Mouse (Mus musculus) midbrain, embryonic 13.5 days (tissue): Measurements from ENCODE around the gene Hoxc8. TPM values are rescaled to one million over a fixed set of nuclear protein-coding genes. Genes with fewer than 3 reads are reported as not detected.
A peak's percentile ranks its signal among the peaks of the same experiment; 100 is the strongest.

Experiments used
- ATAC-seq: fragments of 200-750 bp; cut with Nextera tagmentation; 2 replicates; pipeline ENCODE4 v1.8.0; 2017; ENCODE audit warnings: mild to moderate bottlenecking, moderate TSS enrichment, moderate library complexity
- H3K27ac ChIP-seq: fragments of 300-500 bp; sonication (generic); 2 replicates; pipeline ENCODE4 v1.5.1; 2015; ENCODE audit warnings: inconsistent platforms, mild to moderate bottlenecking, moderate library complexity
- H3K27me3 ChIP-seq: fragments of 300-500 bp; sonication (generic); 2 replicates; pipeline ENCODE4 v1.6.1; 2015; ENCODE audit warnings: mild to moderate bottlenecking, inconsistent platforms
- H3K36me3 ChIP-seq: fragments of 300-500 bp; sonication (generic); 2 replicates; pipeline ENCODE4 v1.6.1; 2015; ENCODE audit warnings: mild to moderate bottlenecking, inconsistent platforms
- H3K4me1 ChIP-seq: fragments of 300-500 bp; sonication (generic); replicated peaks from 2 replicates; pipeline ENCODE4 v1.6.1; 2015; ENCODE audit warnings: inconsistent platforms
- H3K4me2 ChIP-seq: fragments of 300-500 bp; sonication (generic); replicated peaks from 2 replicates; pipeline ENCODE4 v1.6.1; 2015; ENCODE audit warnings: moderate library complexity, mild to moderate bottlenecking, inconsistent platforms
- H3K4me3 ChIP-seq: fragments of 300-500 bp; sonication (generic); replicated peaks from 2 replicates; pipeline ENCODE4 v1.5.1; 2015; ENCODE audit warnings: mild to moderate bottlenecking, inconsistent platforms
- H3K9ac ChIP-seq: fragments of 300-500 bp; sonication (generic); replicated peaks from 2 replicates; pipeline ENCODE4 v1.6.1; 2015; ENCODE audit warnings: mild to moderate bottlenecking, inconsistent platforms
- H3K9me3 ChIP-seq: fragments of 300-500 bp; sonication (generic); 2 replicates; pipeline ENCODE4 v1.6.1; 2016; ENCODE audit warnings: mild to moderate bottlenecking, inconsistent platforms
- WGBS: fragments of 180-500 bp; shearing (Covaris S2); methylation state at CpG from one replicate; pipeline ENCODE4 v1.1.7; 2015; 5-methylcytosine and 5-hydroxymethylcytosine counted together
- polyA plus RNA-seq: library from polyadenylated mRNA; unstranded; fragments of >200 nt; fragmentation: Nextera tagmentation; extraction: Ambion mirVana; gene quantifications from 2 replicates; pipeline ENCODE4 v1.2.1, GENCODE M21; 2015

The Hoxc8 gene
- polyA plus RNA-seq, 1 experiment from 2014 or later: not detected

GRCm38 (mm10) chr15:103034043-103034806, 43.8 kb downstream of the Hoxc8 start:
- 2% methylated on average over 24 of the region's 24 CpGs for WGBS
- Histone ChIP-seq H3K9me3 (no peaks in the 10 kb centered on the region), H3K4me3 (no peak overlapping the region), H3K27me3 (peaks cover 100% of the 10 kb centered on the region), H3K27ac (no peak overlapping the region), H3K9ac (no peak overlapping the region), H3K4me2 (no peak overlapping the region; the same call in 1 of the 2 replicates), H3K36me3 (no peaks in the 10 kb centered on the region), H3K4me1 (peaks cover 5% of the 10 kb centered on the region; the same call in 1 of the 2 replicates)
- no peak for ATAC-seq

DNA sequence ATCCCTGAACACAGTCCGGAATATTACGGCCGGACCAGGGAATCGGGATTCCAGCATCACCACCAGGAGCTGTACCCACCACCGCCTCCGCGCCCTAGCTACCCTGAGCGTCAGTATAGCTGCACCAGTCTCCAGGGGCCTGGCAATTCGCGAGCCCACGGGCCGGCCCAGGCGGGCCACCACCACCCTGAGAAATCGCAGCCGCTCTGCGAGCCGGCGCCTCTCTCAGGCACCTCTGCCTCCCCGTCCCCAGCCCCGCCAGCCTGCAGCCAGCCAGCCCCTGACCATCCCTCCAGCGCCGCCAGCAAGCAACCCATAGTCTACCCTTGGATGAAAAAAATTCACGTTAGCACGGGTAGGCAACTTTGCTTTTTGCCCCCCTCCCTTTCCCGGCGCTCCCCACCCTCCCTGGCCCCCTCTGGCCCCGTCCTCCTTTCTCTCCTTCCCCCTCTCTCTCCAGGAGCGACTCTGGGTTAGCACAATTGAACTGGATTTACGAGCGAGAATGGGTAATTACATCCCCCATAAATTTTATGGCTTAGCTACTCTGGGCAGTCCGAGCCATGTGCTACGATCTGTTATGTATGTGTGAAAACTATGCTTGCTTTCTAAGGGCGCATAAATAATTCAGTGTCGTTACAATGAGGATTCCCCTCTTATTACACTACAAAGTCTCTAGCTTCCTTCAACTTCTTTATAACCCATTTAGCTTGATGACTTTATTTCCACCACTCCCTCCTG, 44.6 kb downstream of the Hoxc8 start:
- Histone ChIP-seq H3K27ac (no peak overlapping the region), H3K9ac (no peak overlapping the region), H3K36me3 (no peaks in the 10 kb centered on the region), H3K4me1 (peaks cover 5% of the 10 kb centered on the region; the same call in 1 of the 2 replicates), H3K9me3 (no peaks in the 10 kb centered on the region), H3K4me3 (0 out of 2 replicates have a peak overlapping the region, but pooled peaks have one; percentile 0), H3K27me3 (peaks cover 100% of the 10 kb centered on the region), H3K4me2 (no peak overlapping the region; the same call in 1 of the 2 replicates)
- no peak for ATAC-seq
- WGBS: 1% methylated on average over 34 of the region's 34 CpGs

GRCm38 (mm10) chr15:103035548-103035881, 45.1 kb downstream of the Hoxc8 start:
- H3K4me1 ChIP-seq: peaks cover 5% of the 10 kb centered on the region; the same call in 1 of the 2 replicates
- under 1% methylated on average over 14 of the region's 14 CpGs for WGBS
- no peaks in the 10 kb centered on the region for H3K9me3 ChIP-seq
- no peak overlapping the region for H3K9ac ChIP-seq
- H3K4me3 ChIP-seq: no peak overlapping the region
- H3K27ac ChIP-seq: no peak overlapping the region
- no peaks in the 10 kb centered on the region for H3K36me3 ChIP-seq
- peaks cover 100% of the 10 kb centered on the region for H3K27me3 ChIP-seq
- no peak overlapping the region for H3K4me2 ChIP-seq
- ATAC-seq: no peak

DNA sequence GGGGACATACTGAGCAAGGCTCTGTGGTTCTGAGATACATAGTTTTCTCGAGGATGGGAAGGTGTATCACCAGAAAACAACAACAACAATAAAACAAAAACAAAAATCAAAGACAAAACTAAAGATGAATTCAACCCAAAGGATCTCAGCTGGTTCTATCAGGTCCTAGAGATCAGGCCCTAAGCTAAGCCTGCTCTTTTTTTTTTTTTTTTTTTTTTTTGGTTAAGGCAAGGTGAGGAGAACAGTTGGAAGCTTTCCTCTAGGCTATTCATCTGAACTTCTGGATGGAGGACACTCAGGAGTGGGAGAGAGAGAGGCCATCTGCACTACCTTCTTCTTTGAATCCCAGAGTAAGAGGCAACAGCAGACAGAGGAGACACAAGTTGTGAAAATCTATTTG, 47.2 kb downstream of the Hoxc8 start:
- no peaks in the 10 kb centered on the region for H3K36me3 ChIP-seq
- no peak overlapping the region for H3K27ac ChIP-seq
- H3K4me2 ChIP-seq: no peak overlapping the region
- H3K9me3 ChIP-seq: no peaks in the 10 kb centered on the region
- 10% methylated on average over 1 of the region's 1 CpGs for WGBS
- ATAC-seq: no peak
- no peak overlapping the region for H3K4me3 ChIP-seq
- H3K9ac ChIP-seq: no peak overlapping the region
- peaks cover 100% of the 10 kb centered on the region for H3K27me3 ChIP-seq
- peaks cover 5% of the 10 kb centered on the region; the same call in 1 of the 2 replicates for H3K4me1 ChIP-seq

GRCm38 (mm10) chr15:103038701-103039480, 48.5 kb downstream of the Hoxc8 start:
- no peak overlapping the region for H3K9ac ChIP-seq
- H3K9me3 ChIP-seq: no peaks in the 10 kb centered on the region
- H3K27me3 ChIP-seq: peaks cover 100% of the 10 kb centered on the region
- H3K36me3 ChIP-seq: no peaks in the 10 kb centered on the region
- H3K4me2 ChIP-seq: no peak overlapping the region
- H3K4me1 ChIP-seq: peaks cover 5% of the 10 kb centered on the region; the same call in 1 of the 2 replicates
- H3K4me3 ChIP-seq: no peak overlapping the region
- WGBS: 5% methylated on average over 10 of the region's 10 CpGs
- ATAC-seq: no peak
- no peak overlapping the region for H3K27ac ChIP-seq

DNA sequence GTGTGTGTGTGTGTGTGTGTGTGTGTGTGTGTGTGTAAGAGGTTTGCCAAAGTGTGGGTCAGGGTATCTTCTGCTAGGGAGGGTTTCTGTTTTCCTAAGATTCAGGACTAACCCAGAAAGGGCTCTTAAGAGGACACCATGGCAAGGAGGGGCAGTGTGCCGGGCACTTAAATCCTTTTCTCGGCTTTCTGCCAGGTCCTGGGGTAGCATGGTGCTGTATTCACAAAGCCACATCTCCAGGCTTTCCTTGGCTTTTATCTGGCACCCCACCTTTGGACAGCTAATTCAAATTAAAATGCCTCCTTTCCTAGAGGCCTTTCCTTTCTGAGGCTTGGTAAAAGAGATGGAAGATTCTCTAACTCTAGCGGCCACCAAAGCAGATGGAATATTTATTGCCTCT, 49.2 kb downstream of the Hoxc8 start:
- WGBS: 4% methylated on average over 3 of the region's 3 CpGs
- H3K9ac ChIP-seq: no peak overlapping the region
- H3K4me3 ChIP-seq: no peak overlapping the region
- H3K4me2 ChIP-seq: no peak overlapping the region
- ATAC-seq: no peak
- H3K4me1 ChIP-seq: peaks cover 4% of the 10 kb centered on the region; the same call in 1 of the 2 replicates
- H3K27me3 ChIP-seq: peaks cover 100% of the 10 kb centered on the region
- H3K9me3 ChIP-seq: no peaks in the 10 kb centered on the region
- H3K36me3 ChIP-seq: no peaks in the 10 kb centered on the region
- no peak overlapping the region for H3K27ac ChIP-seq

GRCm38 (mm10) chr15:103040601-103041000, 50.2 kb downstream of the Hoxc8 start:
- Histone ChIP-seq H3K36me3 (no peaks in the 10 kb centered on the region), H3K9me3 (no peaks in the 10 kb centered on the region), H3K9ac (no peak overlapping the region), H3K27me3 (peaks cover 99% of the 10 kb centered on the region), H3K4me3 (no peak overlapping the region), H3K4me2 (no peak overlapping the region), H3K27ac (no peak overlapping the region), H3K4me1 (no peaks in the 10 kb centered on the region)
- WGBS: under 1% methylated on average over 12 of the region's 12 CpGs
- ATAC-seq: no peak

GRCm38 (mm10) chr15:103041613-103042012, 51.2 kb downstream of the Hoxc8 start:
- no peak overlapping the region for H3K4me2 ChIP-seq
- no peak for ATAC-seq
- WGBS: 10% methylated on average over 5 of the region's 5 CpGs
- H3K4me1 ChIP-seq: no peaks in the 10 kb centered on the region
- no peak overlapping the region for H3K9ac ChIP-seq
- H3K27ac ChIP-seq: no peak overlapping the region
- H3K9me3 ChIP-seq: no peaks in the 10 kb centered on the region
- H3K27me3 ChIP-seq: peaks cover 96% of the 10 kb centered on the region
- H3K36me3 ChIP-seq: no peaks in the 10 kb centered on the region
- no peak overlapping the region for H3K4me3 ChIP-seq

DNA sequence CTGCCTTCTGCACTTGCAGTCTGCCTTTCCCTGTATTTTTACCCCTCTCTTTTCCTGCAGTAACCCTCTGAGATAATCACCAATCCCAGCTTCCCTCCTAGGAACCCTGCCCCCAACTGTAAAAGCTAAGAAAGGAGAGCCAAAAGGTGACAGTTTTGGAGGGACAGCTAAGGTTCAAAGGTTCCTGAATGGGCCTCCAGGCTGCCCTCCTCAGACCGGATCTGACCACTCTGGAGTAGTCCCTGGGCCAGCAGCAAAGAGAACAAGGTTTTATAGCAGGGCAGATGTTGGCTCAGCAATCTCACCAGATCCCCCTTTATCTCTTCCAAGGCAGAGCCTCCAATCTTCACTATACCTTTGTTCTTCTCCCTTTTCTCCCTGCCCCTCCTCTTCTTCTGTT, 51.8 kb downstream of the Hoxc8 start:
- Histone ChIP-seq H3K4me1 (no peaks in the 10 kb centered on the region), H3K4me3 (no peak overlapping the region), H3K36me3 (no peaks in the 10 kb centered on the region), H3K9ac (no peak overlapping the region), H3K4me2 (no peak overlapping the region), H3K9me3 (no peaks in the 10 kb centered on the region), H3K27ac (no peak overlapping the region), H3K27me3 (peaks cover 95% of the 10 kb centered on the region)
- WGBS: 0% methylated on average over 1 of the region's 1 CpGs
- ATAC-seq: no peak
